Mouse (Mus musculus) kidney, adult 2 months (tissue): ENCODE measurements around the gene Srpx2. TPM values are rescaled to one million over a fixed set of nuclear protein-coding genes. Genes with fewer than 3 reads are reported as not detected.

Source experiments
- DNase-seq: peaks from one replicate; pipeline ENCODE4 v3.0.0; 2021
- H3K27ac ChIP-seq: fragments of 200-500 bp; 2 replicates; pipeline ENCODE4 v1.5.1; 2012; ENCODE audit warnings: low read depth, low read length, control low read depth, inconsistent platforms; ENCODE audit not compliant: insufficient read depth
- H3K27me3 ChIP-seq: fragments of 200-500 bp; replicated peaks from 2 replicates; pipeline ENCODE4 v1.6.1; 2012; ENCODE audit warnings: mild to moderate bottlenecking, moderate library complexity, low read length, inconsistent platforms; ENCODE audit not compliant: control insufficient read depth, insufficient read depth
- H3K36me3 ChIP-seq: fragments of 200-500 bp; 2 replicates; pipeline ENCODE4 v1.6.1; 2012; ENCODE audit warnings: mild to moderate bottlenecking, moderate library complexity, low read length, inconsistent platforms; ENCODE audit not compliant: control insufficient read depth, insufficient read depth
- H3K4me1 ChIP-seq: fragments of 200-500 bp; 2 replicates; pipeline ENCODE4 v1.6.1; 2011; ENCODE audit warnings: low read length; ENCODE audit not compliant: control insufficient read depth, insufficient read depth
- H3K4me3 ChIP-seq: fragments of 200-500 bp; 2 replicates; pipeline ENCODE4 v1.5.1; 2011; ENCODE audit warnings: mild to moderate bottlenecking, low read depth, low read length, control low read depth; ENCODE audit not compliant: insufficient read depth
- CTCF ChIP-seq: fragments of 200-500 bp; conservative IDR thresholded peaks from 2 replicates; pipeline ENCODE4 v1.5.1; 2011; ENCODE audit warnings: low read depth, mild to moderate bottlenecking, control low read depth, low read length, moderate library complexity, mixed read lengths; ENCODE audit not compliant: insufficient read depth, insufficient read length
- POLR2A ChIP-seq: fragments of 200-500 bp; IDR thresholded peaks from one replicate; pipeline ENCODE4 v1.6.1; 2011; ENCODE audit warnings: low read depth, low read length, control low read depth
- WGBS: fragments of 180-500 bp; shearing (Covaris S2); methylation state at CpG from one replicate; pipeline ENCODE4 v1.1.7; 2018; 5-methylcytosine and 5-hydroxymethylcytosine counted together
- polyA plus RNA-seq: library from polyadenylated mRNA; depleted of rRNA; stranded (reverse); fragments of >200 nt; gene quantifications from 2 replicates; pipeline ENCODE4 v1.2.3, GENCODE M21; 2012; rRNA removed

The Srpx2 gene
- polyA plus RNA-seq, 1 experiment = 10.5 TPM

DNA sequence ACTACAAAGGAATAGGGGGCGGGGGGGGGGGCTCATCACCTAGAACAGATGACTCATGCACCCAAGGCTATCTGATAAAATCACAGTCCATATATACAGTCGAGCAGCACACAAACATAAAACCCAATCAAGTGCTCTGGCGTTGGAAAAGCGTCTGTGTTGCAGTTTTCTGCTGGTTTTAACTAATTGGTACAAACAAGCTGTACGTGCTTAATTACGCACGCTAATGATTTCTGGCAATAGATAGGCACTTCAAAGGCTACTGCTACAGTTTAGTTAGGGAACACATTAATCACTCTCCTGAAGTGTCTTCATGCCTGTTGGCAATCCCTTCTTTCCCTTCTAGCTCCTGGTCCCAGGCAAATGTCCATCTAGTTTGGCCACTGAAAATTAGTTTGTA is 46.4 kb downstream of the Srpx2 start:
- DNase-seq = no peak
- TF ChIP-seq CTCF (no peak), POLR2A (no peak)

DNA sequence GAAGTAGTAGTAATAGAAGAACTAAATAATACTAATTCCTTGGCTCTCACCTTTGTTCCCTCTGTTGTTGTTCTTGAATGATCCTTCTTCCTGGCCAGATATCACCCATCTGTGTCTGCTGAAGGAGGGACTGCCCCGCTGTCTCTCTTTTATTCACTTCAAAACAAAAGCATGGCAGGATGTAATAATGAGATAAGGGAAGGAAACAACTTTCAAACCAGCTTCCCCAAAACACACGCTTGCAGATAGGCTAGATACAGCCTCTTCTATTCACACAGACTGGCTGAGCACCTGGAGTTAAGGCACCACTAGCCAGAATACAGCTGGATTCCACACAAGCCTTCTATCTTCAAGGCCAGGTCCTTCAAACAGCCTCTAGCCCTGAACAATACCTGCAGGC is 52.4 kb downstream of the Srpx2 start:
- no peak for DNase-seq
- 69% methylated on average over 2 of the region's 2 CpGs for WGBS
- Histone ChIP-seq H3K4me1 (no peaks in the 10 kb centered on the region), H3K36me3 (no peaks in the 10 kb centered on the region), H3K4me3 (no peak overlapping the region), H3K27me3 (no peaks in the 10 kb centered on the region), H3K27ac (no peak overlapping the region)
- no peak for TF ChIP-seq CTCF
- no peak for TF ChIP-seq POLR2A

More for the DNA sequence above, 46.4 kb downstream of the Srpx2 start:
- H3K4me1 ChIP-seq = no peaks in the 10 kb centered on the region
- H3K4me3 ChIP-seq = no peak overlapping the region
- H3K36me3 ChIP-seq = no peaks in the 10 kb centered on the region
- H3K27ac ChIP-seq = no peak overlapping the region
- H3K27me3 ChIP-seq = no peaks in the 10 kb centered on the region
- WGBS = 49% methylated on average over 7 of the region's 7 CpGs

DNA sequence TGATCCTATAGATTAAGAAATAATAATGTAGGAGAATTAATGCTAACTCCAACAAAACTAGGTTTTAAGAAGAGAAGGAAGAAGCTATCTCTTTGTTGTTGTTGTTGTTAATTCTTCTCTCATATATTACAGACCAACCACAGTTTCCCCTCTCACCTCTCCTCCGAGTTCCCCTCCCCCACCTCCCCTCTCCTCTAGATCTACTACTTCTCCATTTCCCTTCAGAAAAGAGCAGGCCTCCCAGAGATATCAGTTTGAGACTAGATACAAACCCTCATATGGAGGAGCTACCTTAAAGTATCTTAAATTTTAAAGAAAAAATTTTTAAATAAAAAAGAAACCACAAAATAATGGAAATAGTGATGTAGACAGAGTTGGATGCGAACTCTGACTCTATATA is 56.4 kb downstream of the Srpx2 start:
- TF ChIP-seq POLR2A (no peak), CTCF (no peak)
- no peak for DNase-seq
- H3K36me3 ChIP-seq = no peaks in the 10 kb centered on the region
- no peak overlapping the region for H3K27ac ChIP-seq
- no peaks in the 10 kb centered on the region for H3K4me1 ChIP-seq
- H3K4me3 ChIP-seq = no peak overlapping the region
- 82% methylated on average over 2 of the region's 2 CpGs for WGBS
- no peaks in the 10 kb centered on the region for H3K27me3 ChIP-seq

DNA sequence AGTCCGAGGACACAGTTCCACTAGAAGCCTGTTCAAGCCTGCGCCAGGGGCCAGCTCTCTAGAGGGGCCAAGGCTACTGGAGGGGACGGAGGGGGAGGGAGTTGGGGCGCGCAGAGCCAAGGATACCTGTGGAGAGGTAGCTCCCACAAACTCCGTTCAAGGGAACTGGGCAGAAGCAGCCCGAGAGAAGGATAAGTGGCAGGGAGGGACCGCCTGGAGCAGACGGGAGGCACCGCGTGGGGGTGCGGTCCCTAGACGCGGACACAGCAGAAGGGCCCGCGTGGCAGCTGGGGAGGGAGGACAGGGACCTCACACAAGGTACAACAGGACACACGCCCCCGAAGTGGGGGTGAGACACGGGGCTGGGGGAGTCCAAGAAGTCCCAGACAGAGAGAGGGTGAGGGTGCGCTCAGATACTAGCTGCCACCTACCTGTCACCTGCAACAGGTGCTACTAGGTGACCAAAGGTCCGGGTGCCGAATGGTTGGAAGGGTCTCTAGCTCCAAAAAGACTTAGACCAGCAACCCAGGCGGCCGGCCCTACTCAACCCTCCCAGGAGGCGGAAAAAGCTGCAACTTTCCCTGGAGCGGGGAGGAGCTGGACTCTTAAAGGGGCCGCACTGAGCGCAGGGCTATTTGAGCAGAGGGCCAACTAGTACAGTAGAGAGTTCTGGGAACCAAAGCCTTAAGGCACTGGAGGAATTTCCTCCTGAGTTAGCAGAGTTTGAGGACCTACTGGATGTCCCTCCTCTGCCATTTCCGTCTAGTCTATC is 73.2 kb downstream of the Srpx2 start, which contains the start of gene Sytl4:
Gene Sytl4 (minus strand): TSS at position 582 of the 772 bp plus-strand sequence.
- Histone ChIP-seq H3K4me1 (no peaks in the 10 kb centered on the region), H3K27me3 (no peaks in the 10 kb centered on the region), H3K4me3 (peak within 1 kb of the TSS; percentile 95), H3K36me3 (no peaks in the 10 kb centered on the region), H3K27ac (no peak within 1 kb of the TSS; the same call in 1 of the 2 replicates)
- WGBS = 1% methylated on average over 29 of the region's 29 CpGs
- DNase-seq = peak; percentile 50
- TF ChIP-seq CTCF = no peak

Other genes with a start within 250 kb of the Srpx2 start
- 0.44 and 0.48 TPM in 2 replicates for gene Pcdh19, start 219.4 kb upstream of the Srpx2 start, polyA plus RNA-seq
- not detected in 2 replicates for gene Tnmd, start 57.4 kb upstream of the Srpx2 start, polyA plus RNA-seq
- gene Tspan6, start 10.0 kb upstream of the Srpx2 start, polyA plus RNA-seq = 6.1 and 6.7 TPM in 2 replicates
- gene Sytl4, start 73.4 kb downstream of the Srpx2 start, polyA plus RNA-seq = 1.2 and 1.5 TPM in 2 replicates
- gene Cstf2, start 150.8 kb downstream of the Srpx2 start, polyA plus RNA-seq = 8.6 and 9.6 TPM in 2 replicates